Mouse (Mus musculus) c-Kit-positive CD71-positive TER-119-negative erythroid progenitor cells, embryonic 14.5 days (primary cell): Measurements from ENCODE around the gene RPS10-NUDT3.
A peak's percentile ranks its signal among the peaks of the same experiment; 100 is the strongest.
"Not testable (repeated sequence)": the region's sequence is repeated elsewhere in the genome, so short reads cannot be mapped to it uniquely, and the experiment has no call there.

ENCODE experiments used
- DNase-seq: peaks from one replicate; pipeline ENCODE4 v3.0.0-alpha.2; 2013; ENCODE audit warnings: low read depth

RPS10-NUDT3 gene

GRCm38 (mm10) chr17:27642491-27643062, 7.6 kb upstream of the RPS10-NUDT3 start:
- no peak for DNase-seq

- not testable (repeated sequence) for DNase-seq
These were observed 4.8 kb upstream of the RPS10-NUDT3 start for GRCm38 (mm10) chr17:27639851-27640250.

DNA sequence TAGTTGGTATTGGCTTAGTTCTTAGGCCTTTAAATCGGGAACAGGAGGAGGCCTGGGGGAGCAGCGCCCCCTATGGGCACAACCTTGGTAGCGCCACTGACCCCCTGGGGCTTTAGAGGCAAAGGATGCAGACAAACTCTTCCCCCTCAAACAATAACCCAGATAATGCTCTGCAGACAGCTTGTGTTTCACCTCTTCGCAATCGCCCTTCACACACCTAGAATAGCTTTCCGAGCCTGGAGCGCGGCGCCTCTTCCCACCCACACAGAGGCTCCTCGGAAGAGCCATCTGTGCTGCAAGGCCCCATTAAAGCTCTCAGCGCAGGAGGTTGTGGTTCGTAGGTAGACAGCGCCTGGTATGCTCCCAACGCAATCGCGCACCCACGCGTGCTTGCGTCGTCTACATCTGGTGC, 3.9 kb upstream of the RPS10-NUDT3 start:
- no peak for DNase-seq

DNA sequence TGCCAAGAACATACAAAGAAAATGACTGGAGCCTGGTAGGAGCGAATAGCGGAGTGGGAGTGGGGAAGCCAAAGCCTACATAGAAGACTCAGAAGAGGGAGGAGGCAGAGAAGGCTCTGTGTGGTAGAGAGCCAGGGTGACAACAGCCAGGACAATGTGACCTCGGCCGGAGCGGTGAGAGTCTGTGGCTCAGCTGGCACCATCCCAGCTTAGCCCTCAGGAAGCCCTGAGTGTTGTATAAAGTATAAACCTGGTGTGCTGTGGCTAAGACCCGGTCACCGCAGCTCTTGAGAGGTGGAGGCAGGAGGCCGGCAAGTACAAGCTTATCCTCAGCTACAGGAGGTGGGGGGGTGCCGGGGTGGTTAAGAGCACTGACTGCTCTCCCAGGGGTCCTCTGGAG, 2.3 kb upstream of the RPS10-NUDT3 start:
- no peak for DNase-seq

GRCm38 (mm10) chr17:27636132-27637020, 1.4 kb upstream of the RPS10-NUDT3 start, which contains the start of gene Rps10:
Rps10 (minus strand) TSS chr17:27636669.
- DNase-seq = no peak

GRCm38 (mm10) chr17:27635575-27635903, 517 bp upstream of the RPS10-NUDT3 start:
- DNase-seq = not testable (repeated sequence)

- peak; percentile 77 for DNase-seq
These were observed 5.6 kb downstream of the RPS10-NUDT3 start for GRCm38 (mm10) chr17:27629249-27630020.

DNA sequence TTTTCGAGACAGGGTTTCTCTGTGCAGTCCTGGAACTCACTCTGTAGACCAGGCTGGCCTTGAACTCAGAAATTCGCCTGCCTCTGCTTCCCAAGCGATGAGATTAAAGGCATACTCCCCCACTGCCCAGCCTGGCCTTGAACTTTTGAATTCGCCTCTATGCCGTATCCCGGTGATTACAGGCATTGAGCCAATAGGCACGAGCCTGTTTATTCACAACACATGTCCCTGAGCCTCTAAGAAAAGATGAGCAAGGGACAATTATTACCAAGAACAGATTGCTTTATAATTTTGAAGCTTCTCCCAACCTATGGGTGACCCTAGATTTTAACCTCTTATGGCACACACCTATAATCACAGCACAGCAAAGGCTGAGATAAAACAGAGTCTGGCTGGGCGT, 6.6 kb downstream of the RPS10-NUDT3 start:
- DNase-seq = no peak

DNA sequence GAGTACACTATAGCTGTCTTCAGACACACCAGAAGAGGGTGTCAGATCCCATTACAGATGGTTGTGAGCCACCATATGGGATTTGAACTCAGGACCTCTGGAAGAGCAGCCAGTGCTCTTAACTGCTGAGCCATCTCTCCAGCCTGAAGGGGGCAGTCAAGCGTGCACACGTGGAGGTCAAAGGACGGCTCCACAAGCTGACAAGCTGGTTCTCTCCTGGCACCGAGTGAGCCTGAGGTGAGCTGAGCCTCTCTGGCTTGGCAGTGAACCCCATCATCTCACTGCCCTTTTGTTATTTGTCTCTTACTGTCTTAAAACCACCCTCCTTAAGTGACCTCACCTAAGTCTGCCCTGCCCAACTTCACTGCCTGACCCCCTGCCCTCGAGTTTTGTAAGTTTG, 7.6 kb downstream of the RPS10-NUDT3 start:
- DNase-seq = no peak

DNA sequence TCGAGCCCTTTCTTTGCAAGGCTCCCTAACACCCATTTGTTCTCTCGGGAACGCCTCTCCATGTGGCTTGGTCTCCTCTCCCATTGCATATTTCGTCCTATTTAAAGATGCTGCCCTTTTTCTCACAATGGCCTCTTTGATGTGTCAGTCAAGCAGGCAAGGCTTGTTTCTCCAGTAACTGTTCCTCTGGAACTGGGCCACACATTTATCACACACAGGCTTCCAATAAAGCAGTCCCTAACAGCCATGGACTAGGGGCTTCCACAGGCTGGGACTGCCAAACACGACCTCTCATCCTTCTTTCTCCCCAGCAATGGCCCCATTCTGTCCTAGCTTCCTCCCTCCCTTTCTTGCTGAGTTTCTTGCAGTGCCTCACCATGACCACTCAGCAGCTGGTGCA, 8.3 kb downstream of the RPS10-NUDT3 start:
- DNase-seq = no peak

DNA sequence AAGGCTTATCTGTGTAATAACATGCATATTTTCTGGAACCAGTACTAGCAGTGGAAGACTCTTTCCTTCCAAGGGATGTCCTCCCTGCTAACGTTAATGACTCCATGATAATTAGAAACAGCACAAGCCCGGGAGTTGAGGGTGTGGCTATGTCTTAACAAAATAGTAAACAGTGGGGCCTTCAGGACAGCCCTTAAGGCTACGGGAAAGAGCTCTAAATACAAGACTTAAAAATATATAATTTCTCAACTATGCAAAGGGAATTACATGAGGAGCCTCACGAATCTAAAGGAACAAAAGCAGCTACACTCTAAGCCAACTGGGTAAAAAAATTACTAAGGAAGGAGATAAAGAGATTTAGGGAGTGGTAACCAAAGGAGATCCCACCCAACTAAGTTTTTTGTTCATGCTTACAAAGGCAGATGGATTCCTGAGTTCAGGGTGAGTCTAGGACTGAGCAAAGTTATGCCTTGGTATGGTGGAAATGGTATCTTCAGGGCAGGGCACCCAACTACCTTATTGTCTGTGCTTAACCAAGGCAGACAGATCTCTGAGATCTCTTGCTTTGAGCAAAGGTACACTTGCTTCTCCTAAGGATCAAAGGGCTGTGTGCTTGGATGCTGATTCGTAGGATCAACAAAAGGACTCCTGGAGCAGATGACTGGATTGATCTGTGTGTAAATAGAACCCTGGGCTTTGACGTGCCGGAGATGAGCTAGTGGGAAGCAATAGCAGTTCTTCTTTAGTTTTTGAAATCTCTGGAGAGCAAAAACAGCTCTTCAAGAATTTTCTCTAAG, 9.4 kb downstream of the RPS10-NUDT3 start:
- DNase-seq = no peak

- DNase-seq = peak; percentile 77
These were observed 11.4 kb downstream of the RPS10-NUDT3 start, which contains the start of gene Nudt3 for GRCm38 (mm10) chr17:27623360-27624326. Nudt3 (minus strand) TSS chr17:27623495.

GRCm38 (mm10) chr17:27622611-27623359, 12.2 kb downstream of the RPS10-NUDT3 start:
- no peak for DNase-seq

GRCm38 (mm10) chr17:27621705-27622531, 13.1 kb downstream of the RPS10-NUDT3 start:
- DNase-seq = no peak

DNA sequence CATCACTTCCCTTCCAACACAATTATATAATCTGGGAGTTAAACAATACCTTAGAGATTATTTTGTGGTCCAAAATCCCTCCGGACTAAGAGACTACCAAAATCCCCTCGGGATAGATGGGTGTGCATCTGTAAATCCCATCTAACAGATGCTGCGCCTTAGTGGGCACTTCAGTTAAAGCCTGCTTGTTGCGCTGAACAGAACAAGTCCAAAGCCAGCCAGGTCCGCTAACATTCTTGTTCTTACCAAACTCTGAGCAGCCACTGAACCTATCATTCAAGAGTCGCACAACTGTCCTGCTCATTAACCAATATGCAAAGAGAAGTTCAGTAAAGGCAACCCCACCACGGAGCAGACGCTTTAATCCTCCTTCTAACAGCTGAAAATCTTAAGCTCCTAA, 13.9 kb downstream of the RPS10-NUDT3 start:
- no peak for DNase-seq

DNA sequence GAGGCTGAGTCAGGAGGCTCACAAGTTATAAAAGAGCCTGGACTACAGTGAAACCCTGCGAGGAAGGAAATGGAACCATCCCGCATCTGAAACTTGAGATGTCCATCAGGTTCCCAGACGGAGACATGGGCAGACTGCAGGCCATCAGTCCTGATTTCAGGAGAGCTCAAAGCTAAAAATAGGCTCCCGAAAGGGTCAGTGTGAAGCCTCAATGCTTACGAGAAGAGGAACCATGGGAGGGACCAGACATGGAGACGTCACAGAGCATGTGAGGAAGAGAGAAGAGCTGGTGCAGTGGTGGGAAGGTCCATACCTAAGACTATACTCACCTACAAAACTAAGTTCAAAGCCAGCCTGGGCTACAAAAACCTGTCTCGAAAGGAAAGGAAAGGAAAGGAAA, 19.6 kb downstream of the RPS10-NUDT3 start:
- DNase-seq = no peak

DNA sequence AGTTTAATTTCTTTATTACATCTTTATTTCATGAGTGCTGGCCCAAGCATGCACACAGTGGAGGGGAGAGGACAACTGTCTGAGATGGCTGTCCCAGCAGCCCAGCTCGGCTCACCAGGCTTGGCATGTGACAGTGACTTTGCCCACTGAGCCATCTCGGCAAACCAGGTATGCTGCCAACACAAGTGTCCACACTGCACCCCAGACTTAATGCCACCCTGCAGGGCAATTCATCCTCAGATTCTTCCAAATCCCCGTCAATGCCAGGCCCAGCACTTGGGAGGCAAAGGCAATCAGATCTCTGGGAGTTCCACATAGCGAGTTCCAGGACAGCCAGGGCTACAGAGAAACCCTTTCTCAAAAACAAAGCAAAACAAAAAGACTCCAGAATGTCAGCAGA, 22.0 kb downstream of the RPS10-NUDT3 start:
- DNase-seq = no peak

GRCm38 (mm10) chr17:27611994-27612393, 23.0 kb downstream of the RPS10-NUDT3 start:
- DNase-seq = no peak

DNA sequence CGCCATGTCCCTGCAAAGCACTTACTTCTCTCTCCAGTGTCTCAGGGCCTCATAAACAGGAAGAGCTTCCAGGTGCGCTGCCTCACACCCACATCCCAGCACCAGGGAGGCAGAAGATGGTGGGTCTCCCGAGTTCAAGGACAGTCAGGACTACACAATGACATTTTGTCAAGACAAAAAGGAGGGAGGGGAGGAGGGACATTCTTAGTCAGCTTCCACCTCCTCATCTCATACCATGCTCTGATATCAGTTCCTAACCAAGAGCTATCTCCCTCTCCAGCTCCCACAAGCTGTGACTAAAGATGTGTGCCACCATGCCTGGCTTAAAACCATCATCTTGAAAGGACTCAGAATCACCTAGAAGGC, 23.5 kb downstream of the RPS10-NUDT3 start:
- no peak for DNase-seq
